14 mouse cellular contexts compared by ENCODE assay signal in genomic region chr3:117450559-117450958, GRCm38 (mm10).
"Had no signal": no experiment of that assay in that cellular context is flagged by ENCODE, and none has a peak within 500 bp of the region (broad histone marks: within the 10 kb centered on the region; RNA-seq: fewer than 3 reads in every experiment).

No protein-coding gene starts in this region.

- DNase-seq: kidney, adult 18-20 months; kidney, adult 9 months; kidney, postnatal 14 days; kidney, postnatal 4 days; liver, embryonic 13.5 days; lung, embryonic 14.5 days; right cerebral cortex, postnatal 25 days; spleen, adult 18-20 months; thymus, adult 18-20 months; thymus, postnatal 36 days had no signal

- H3K36me3 ChIP-seq: liver, embryonic 13.5 days; midbrain, embryonic 12.5 days had no signal

- H3K4me3 ChIP-seq: liver, embryonic 13.5 days; midbrain, embryonic 12.5 days had no signal

- ATAC-seq: intestine, embryonic 16.5 days; lung, postnatal 0 days had no signal

- H3K4me1 ChIP-seq: liver, embryonic 13.5 days; midbrain, embryonic 12.5 days had no signal

- H3K4me2 ChIP-seq: liver, embryonic 13.5 days; lung, embryonic 14.5 days; midbrain, embryonic 12.5 days had no signal

- H3K9me3 ChIP-seq: liver, embryonic 13.5 days; midbrain, embryonic 12.5 days had no signal

- H3K27ac ChIP-seq: liver, embryonic 13.5 days; macrophage; midbrain, embryonic 12.5 days had no signal

- H3K9ac ChIP-seq: liver, embryonic 13.5 days; lung, embryonic 14.5 days; midbrain, embryonic 12.5 days had no signal

- H3K27me3 ChIP-seq: liver, embryonic 13.5 days; midbrain, embryonic 12.5 days had no signal
